Mouse (Mus musculus): ENCODE results near the gene Hpse2.
A peak's percentile ranks its signal among the peaks of the same experiment; 100 is the strongest.

- TF ChIP-seq CTCF (conservative IDR thresholded peaks at IDR 0.05; ENCODE audit: low read length) (peak; percentile 48), POU5F1 (IDR thresholded peaks at IDR 0.05; ENCODE audit: borderline replicate concordance, low read length) (no peak)
Measured at GRCm38 (mm10) chr19:43027305-43027704, 360.9 kb downstream of the Hpse2 start.

Measured in E14TG2a.4 (cell line).